Mouse (Mus musculus) urinary bladder, postnatal 0 days (tissue): ENCODE results near the gene Atp2b1. TPM values are rescaled to one million over a fixed set of nuclear protein-coding genes. Genes with fewer than 3 reads are reported as not detected.

Experiments used
- polyA plus RNA-seq: library from polyadenylated mRNA; unstranded; fragments of >200 nt; fragmentation: Nextera tagmentation; extraction: Ambion mirVana; gene quantifications from 2 replicates; pipeline ENCODE4 v1.2.1, GENCODE M21; 2015

The Atp2b1 gene
- 137 and 150 TPM in 2 replicates for polyA plus RNA-seq

GRCm38 (mm10) chr10:98913961-98914809 is at the start of gene Atp2b1:
TSS of gene Atp2b1 (plus strand) at chr10:98914406.

Other genes with a start within 250 kb of the Atp2b1 start
- gene Poc1b, start 192.6 kb downstream of the Atp2b1 start, polyA plus RNA-seq = 5.1 and 5.2 TPM in 2 replicates
- 6.7 and 7.8 TPM in 2 replicates for gene Galnt4, start 193.8 kb downstream of the Atp2b1 start, polyA plus RNA-seq
- gene Phxr2, start 211.9 kb downstream of the Atp2b1 start, polyA plus RNA-seq = not detected in 2 replicates